Mouse (Mus musculus): Measurements from ENCODE around the gene Hist1h2bk. TPM values are rescaled to one million over a fixed set of nuclear protein-coding genes. Genes with fewer than 3 reads are reported as not detected.

Gene Hist1h2bk
- 10 to 100 TPM; 22.5 to 31.6 (median 25.4) TPM for total RNA-seq (2022)

DNA sequence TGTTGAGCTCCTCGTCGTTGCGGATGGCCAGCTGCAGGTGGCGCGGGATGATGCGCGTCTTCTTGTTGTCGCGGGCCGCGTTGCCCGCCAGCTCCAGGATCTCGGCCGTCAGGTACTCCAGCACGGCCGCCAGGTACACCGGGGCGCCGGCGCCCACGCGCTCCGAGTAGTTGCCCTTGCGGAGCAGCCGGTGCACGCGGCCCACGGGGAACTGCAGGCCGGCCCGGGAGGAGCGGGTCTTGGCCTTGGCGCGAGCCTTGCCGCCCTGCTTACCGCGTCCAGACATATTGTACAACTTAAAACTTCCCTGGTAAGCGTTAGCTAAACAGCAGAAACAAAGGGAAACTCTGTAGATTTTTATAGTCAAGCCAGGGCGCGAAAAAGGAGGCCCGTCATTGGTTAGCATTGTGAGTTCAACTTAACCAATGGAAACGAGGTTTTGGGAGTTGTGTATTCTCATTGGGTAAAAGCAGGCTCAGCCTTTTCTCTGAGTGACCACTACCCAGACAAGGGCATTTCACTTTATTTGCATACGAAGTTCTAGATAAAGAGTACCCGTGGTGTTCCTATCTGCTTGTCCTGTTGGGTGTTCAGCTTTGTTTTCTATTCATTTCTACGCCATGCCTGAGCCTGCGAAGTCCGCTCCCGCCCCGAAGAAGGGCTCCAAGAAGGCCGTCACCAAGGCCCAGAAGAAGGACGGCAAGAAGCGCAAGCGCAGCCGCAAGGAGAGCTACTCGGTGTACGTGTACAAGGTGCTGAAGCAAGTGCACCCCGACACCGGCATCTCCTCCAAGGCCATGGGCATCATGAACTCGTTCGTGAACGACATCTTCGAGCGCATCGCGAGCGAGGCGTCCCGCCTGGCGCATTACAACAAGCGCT, at the start of gene Hist1h2bk, which contains the start of gene Hist1h2ah:
Gene Hist1h2bk, plus strand, starts transcription at position 604 of the 882 bp plus-strand sequence.
Gene Hist1h2ah, minus strand, starts transcription at position 302 of the 882 bp plus-strand sequence.
- DNase-seq = peak; percentile 78

- DNase-seq = no peak
Measured at GRCm38 (mm10) chr13:21992550-21992949, 43.1 kb upstream of the Hist1h2bk start.

- DNase-seq = no peak
Measured at GRCm38 (mm10) chr13:21993957-21994738, 41.5 kb upstream of the Hist1h2bk start.

DNA sequence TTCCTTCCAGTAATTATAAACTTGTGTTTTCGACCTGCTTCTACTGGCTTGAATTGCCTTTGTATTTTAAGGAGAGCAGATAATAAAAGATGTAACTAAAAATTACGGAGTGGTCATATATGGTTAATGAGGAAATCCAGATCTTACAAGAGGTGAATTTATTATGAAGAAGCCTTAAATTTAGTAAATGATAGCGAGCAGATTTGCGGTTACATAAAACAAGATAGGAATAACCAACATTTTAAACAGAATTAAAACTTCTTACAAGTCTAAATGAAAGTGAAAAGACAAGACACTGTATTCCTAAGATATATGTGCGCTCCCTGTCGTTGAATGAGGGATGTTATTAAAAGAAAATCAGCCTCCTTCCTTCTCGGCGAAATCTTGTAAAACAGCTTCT, 40.8 kb upstream of the Hist1h2bk start:
- no peak for DNase-seq

DNA sequence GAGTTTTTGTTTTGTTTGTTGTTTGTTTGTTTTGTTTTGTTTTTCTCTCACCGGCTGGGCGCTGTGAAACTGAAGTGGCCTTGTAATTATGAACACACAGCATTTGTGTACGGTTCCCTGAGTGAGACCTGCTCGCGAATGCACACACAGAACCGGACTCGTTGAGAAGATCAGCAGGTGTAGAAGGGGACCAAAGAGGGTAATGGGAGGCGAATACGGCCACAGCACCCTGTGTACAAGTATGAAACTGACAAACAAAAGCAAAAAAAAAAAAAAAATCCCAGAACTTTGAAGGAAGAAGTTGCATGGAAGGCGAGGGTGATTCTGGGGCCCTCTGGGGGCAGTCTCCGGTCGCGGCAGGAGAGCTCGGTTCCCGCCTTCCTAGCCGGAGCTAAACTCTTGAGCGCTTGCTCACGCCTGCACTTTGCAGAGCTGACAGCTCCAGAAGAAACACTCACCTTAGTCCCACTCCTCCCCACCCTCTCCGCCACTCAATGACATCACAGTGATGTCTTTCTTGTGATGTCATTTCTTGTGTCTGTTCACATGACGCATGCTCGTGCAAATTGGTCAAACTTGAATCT, 40.2 kb upstream of the Hist1h2bk start:
- DNase-seq = no peak

GRCm38 (mm10) chr13:21996101-21996839, 39.4 kb upstream of the Hist1h2bk start:
- DNase-seq = no peak

DNA sequence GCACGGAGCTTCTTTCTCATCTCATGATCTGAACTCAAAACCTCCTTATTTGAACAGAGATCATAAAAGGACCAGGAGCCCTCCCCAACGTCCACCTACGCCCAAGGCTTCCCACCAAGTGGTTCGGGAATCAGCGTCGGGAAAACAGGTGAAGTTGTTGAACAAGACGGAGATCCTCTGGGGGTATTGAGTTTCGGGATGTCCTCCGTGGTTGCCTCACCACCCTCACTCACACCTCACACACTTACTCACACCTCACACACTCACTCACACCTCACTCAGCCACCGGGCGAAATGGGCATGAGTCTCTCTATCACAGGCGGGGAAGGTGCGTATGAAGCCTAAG, 38.9 kb upstream of the Hist1h2bk start:
- no peak for DNase-seq

DNA sequence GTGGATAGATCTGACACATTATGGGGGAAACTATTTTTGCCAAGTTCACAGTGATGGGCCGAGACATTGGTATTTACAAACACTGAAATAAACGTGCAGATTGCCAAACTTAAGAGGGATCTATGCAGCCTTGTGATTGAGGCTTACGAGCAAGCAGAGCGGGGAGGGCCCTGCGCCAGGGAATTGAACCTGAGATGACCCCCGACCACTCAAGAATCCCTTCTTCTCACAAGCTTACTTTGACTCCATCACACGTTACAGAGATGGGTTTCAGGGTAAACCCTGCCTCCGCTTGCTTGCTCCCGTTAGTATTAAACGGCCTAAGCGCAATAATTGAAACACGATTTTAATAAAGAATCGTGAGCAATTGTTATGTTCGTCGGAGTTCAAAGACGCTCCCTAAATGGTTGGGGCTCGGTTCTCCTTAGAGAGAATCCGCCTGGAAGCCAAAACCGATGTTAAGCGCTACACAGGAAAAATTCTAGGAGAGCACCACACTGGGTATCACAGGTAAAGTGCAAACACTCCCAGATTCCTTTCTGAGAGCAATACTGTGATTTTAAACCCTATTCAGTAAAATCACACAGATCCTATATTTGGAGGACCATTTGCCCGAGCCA, 38.4 kb upstream of the Hist1h2bk start:
- no peak for DNase-seq

- no peak for DNase-seq
Measured at GRCm38 (mm10) chr13:21997821-21998220, 37.8 kb upstream of the Hist1h2bk start.

DNA sequence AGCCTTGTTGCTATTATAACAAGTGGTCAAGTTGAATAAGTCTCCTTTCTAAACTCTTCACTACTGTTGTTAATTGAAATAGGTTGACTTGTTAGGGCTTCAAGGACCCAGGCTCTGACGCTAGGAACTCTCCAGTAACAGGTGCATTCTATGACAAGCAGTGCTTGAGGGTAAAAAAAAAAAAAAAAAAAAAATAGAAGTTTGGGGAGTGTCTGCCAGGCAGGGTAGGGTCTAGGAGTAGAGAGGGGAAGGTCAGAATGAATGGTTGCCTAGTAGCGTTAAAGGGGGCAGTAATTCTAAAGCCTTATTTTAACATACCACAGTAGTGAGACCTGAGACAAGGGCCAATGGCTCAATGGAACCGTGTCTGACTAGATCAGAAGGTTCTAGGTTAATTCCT, 37.3 kb upstream of the Hist1h2bk start:
- DNase-seq = no peak

DNA sequence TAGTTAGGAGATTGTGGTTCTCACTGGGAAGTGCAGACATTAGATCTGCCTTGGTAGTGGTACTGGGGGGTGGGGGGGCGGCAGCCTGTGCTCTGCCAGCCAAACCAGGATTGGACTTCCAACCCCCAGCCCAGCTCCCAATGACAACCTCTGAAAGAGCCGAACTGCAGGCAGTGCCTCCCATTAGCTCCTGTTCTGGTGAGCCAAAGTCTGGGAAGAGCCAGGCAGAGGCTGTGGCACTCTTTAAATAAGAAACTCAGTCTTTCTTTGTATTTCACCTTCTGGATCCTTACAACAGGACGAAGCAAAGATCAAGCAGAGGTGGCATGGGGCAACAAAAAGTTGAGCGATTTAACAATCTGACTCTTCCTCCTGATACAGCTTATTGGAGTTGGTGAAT, 36.5 kb upstream of the Hist1h2bk start:
- DNase-seq = no peak

DNA sequence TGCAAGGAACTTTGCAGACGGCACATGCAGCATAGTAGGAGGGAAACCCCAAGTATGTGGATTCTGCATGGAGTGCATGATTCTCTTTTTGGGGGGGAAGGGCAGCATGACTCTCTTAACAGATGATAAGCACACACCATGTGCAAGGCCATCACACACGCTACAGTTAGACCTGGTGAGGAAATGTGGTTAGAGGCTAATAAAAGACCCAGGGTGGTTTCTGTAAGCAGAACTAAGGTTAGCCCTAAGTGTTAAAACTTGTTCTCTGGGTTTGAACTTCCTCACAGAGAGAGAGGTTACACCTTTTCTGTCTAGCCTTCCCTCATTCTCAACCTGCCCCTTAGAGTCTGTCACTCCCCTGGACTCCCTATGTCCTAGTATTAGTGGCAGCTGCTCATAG, 34.3 kb upstream of the Hist1h2bk start:
- no peak for DNase-seq

- no peak for DNase-seq
Measured at GRCm38 (mm10) chr13:22001823-22002222, 33.8 kb upstream of the Hist1h2bk start.

- no peak for DNase-seq
Measured at GRCm38 (mm10) chr13:22005605-22006333, 29.9 kb upstream of the Hist1h2bk start.

GRCm38 (mm10) chr13:22006334-22007120, 29.1 kb upstream of the Hist1h2bk start:
- no peak for DNase-seq

DNA sequence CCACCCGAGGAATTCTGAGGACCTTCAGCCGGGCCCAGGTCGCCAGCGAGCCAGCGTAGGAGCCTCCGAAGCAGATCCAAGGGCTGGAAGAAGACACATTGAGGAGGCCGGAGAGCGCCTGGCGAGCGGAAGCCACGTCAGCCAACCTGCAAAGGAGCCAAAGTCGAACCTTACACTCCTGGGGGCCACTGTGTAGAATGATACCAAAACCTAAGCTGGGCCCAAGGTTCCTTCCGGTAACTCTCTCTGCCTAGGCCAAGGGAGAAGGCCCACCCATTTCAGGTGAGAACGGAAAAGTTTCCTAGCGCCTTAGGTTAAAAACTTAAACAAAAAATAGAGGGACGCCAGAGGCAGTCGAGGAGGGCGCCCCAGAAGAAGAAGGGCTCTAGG, 28.6 kb upstream of the Hist1h2bk start:
- DNase-seq = no peak

DNA sequence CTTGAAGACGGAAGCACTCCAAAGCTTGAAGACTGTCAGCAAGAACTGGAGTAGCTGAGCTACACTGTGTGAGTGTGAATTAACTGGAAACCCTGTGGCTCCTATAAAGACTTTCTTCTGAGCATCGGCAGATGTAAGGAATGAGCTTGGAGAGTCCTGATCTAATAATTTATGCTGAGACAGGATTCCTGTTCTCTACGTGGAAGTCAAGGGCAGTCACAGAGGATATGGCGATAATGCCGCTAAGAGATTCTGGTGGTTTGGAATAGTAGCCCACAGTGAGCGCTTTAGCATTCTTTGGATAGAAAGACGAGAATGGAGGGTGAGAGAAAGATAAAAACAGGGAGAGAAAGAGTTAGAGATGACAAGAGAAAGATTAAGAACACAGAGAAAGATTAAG, 27.8 kb upstream of the Hist1h2bk start:
- no peak for DNase-seq

DNA sequence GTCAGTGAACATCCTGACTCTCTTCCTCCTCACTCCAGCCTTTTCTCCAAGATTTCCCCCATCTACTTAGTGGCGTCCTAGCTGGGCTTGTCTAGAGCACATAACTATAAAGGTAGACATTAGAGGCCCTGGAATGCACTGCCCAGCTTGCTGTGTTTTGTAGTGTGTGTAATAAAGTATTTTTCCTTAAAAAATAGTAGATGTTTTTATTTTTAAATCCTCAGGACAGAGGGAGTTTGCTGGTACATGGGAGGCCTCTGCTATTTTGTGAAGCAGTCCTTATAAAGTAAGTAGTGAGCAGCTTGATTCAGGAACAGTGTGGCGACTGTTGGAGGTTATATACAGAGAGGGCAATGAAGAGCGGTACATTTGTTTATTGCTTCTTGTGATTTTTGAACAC, 27.0 kb upstream of the Hist1h2bk start:
- DNase-seq = no peak

DNA sequence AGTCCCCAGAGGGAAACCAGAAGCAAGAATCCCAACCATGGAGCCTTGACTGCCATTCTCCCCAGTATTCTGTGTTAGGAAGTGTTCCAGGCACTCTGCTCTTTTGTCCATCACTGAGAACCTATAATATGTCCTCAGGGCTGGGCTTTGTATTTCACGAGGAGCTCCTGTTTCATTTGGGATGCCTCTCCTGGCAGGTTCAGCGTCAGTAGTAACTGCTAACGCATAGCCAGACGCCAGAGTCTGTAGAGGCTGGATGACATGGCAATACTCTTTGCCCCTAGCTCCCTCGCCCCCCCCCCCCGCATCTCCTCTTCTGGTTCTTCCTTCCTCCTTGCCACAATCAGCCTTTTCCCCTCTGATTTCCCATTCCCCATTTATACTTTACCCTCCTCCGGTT, 26.0 kb upstream of the Hist1h2bk start, which contains the start of gene Prss16:
Gene Prss16, minus strand, starts transcription at position 101 of the 400 bp plus-strand sequence.
- DNase-seq = no peak

- DNase-seq = no peak
Measured at GRCm38 (mm10) chr13:22013716-22014115, 22.0 kb upstream of the Hist1h2bk start.
